Mouse (Mus musculus): Measurements from ENCODE around the gene Trpm8.

- no peak for TF ChIP-seq CTCF (IDR thresholded peaks at IDR 0.05; ENCODE audit: low read depth)
- no peak for TF ChIP-seq EP300 (IDR thresholded peaks at IDR 0.05; ENCODE audit: low read depth)
Observed at GRCm38 (mm10) chr1:88247660-88248059, 29.8 kb upstream of the Trpm8 start.
